Mouse (Mus musculus): ENCODE results near the gene Gpr135.
"Not testable (repeated sequence)": the region's sequence is repeated elsewhere in the genome, so short reads cannot be mapped to it uniquely, and the experiment has no call there.

Gpr135 gene

DNA sequence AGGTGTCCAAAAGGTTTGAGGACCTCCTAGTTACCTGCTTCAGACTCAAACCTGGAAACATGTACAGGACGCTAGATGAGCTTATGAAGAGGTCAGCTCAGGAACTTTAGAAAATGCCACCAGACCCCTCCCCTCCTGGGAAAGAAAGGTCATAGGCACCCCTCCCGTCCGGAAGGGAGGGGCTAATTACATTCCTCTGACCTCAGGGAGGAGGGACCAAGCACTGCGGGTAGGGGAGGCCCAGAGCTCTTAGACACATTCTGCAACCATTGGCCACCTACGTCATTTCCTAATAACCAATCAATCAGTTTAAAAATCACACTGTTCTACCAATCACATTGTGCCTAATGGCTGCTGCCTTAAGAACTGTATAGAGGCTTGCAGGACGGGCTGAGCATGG lies 18.4 kb downstream of the Gpr135 start:
- no peak for DNase-seq (ENCODE audit: low spot score)

DNA sequence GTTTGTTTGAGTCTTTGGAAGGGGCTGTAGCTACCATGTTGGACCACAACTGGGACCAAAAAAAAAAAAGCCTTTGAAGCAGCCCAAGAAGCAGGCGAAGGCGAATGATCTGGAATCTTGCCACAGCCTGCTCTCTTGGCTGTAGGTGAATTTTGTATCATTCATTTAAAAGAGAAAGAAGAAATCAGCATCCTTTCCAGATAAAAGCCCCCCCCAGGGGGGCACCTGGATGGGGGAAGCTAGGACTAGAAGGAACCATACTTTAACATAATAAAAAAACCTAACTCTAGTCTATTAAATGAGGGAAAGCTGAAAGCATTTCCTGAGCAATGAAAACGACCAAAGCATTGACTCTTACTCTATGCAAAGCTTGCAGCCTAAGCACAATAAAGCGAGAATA lies 20.1 kb downstream of the Gpr135 start:
- DNase-seq (ENCODE audit: low spot score), result no peak

DNA sequence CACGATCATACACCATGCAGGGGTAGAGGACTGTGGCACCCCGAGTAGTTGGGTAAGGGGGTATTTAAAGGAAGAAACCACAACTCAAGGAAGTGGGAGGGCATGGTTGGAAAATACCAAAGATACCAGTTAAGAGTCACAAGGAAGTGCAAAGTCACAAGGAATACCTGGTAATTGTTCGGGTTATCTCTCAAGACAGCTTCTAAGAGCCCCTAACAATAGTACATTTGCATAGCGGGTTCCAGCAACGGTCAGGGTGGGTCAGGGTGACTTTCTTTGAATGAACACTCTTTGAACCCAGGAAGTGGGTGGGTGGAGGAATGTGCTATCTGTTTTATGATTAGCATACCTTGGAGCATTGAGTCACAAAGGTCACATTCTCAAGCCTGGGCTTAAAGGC lies 20.8 kb downstream of the Gpr135 start:
- DNase-seq (ENCODE audit: low spot score), result not testable (repeated sequence)

DNA sequence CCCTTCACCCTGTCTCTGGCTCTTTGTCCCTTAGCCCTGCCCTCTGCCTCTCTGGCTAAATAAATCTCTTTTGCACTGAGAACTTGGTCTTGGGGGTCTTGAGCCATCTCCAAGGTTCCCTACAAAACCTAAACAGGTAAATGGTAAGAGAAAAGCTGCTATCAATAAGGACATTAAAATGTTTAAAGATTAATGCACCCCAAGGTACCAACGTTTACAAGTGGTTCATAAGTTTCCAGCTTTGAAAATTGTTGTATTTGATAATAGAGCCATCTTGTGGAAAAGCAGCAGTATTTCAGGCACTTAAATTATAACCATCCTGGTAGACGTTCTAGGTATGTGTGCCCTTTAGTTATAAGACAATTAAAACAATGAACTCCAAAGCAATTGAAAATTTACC lies 23.4 kb downstream of the Gpr135 start:
- no peak for DNase-seq (ENCODE audit: low spot score)

DNA sequence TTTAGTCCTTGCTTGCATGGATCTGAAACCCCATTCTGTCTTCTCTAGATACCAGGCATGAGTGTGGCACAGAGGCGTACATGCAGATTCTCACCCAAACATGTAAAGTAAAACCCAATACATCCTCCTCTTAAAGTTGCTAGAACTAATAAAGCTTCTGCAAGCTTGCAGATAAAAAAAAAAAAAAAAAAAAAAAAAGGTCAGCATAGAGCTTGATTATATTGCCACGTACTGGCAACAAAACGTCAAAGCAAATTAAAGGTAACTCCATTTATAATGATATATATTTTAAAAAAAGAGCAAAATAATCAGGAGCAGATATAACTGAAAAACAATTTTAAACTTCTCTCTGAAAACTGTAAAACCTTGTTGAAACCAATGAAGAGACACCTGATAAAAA lies 29.7 kb downstream of the Gpr135 start:
- no peak for DNase-seq (ENCODE audit: low spot score)

DNA sequence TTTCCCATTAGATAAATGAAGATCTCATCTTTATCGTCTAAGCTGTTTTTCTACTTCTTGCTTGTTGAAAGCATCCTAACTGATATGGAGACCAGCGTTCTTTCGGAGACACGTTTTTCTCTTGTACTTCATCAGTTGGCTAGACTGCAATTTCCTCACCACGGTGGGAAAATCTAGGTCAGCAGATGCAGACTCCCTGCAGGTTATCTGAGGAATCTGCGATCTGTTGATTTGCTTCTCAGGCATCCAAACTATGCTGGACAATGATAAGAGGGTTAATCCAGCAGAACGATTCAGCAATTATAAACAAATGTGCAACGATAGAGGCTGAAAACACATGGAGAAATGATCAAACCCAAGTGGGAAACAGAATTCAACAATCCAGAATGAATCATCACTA lies 31.4 kb downstream of the Gpr135 start:
- DNase-seq (ENCODE audit: low spot score), result no peak

DNA sequence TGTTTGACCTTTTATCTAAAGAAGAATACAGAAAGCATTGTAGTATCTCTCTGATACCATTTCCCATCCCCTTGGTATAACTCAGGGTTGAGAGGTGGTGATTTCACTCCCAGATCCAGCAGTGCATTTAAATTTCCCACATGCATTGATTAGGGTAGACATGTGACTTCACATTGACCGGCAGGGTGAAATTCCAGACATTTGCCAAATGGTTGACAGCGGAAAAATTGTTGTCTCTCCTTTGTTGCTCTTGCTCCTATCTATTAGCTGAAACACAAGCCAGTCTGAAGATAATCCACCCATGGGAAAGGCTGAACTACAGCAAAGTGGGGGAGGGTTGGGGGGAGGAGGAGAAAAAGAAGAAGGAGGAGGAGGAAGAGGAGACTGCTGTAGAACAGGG lies 32.1 kb downstream of the Gpr135 start:
- DNase-seq (ENCODE audit: low spot score), result no peak

DNA sequence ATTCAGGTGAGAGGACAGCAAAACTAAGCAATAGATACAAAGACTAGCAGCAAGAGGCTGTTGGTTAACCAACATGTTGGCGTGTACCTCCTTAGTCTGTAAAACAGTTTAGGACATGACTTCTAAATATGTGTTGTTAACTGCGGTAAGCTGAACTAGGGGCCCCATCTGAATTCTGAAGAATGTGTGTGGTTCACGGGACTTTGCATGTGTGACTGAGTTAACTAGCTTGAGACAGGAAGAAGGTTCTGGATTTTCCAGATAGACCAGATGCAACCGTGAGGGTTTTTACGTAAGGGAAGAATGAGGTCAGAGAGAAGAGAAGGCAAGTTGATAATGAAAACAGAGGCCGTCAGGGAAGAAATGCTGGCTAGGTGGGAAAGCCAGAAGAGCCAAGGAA lies 33.9 kb downstream of the Gpr135 start:
- no peak for DNase-seq (ENCODE audit: low spot score)

DNA sequence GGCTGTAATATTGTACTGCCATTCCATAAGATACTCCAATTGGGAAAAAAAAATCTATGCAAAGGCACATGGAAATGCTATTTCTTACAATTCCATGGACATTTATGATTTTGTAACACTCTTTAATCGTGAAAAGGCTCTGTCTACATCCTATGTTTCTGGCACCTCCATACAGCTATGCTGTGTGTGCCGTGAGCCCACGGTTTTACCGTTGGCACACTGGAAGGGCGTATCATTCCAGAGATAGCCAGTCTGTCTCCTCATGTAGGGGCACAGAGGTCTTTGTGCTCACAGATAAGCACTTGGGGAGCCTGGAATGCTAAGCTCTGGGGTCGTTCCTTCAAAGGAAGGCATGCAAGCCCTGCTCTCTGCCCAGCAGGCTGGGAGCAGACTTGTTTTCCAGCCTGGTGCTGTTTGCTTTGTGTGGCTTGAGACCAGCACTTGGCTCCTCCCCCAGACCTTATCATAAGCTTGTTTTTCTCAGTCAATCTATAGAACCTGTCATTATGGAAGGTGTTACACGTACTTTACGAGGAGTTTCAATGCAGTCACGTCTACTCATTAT lies 34.7 kb downstream of the Gpr135 start:
- DNase-seq (ENCODE audit: low spot score), result no peak

DNA sequence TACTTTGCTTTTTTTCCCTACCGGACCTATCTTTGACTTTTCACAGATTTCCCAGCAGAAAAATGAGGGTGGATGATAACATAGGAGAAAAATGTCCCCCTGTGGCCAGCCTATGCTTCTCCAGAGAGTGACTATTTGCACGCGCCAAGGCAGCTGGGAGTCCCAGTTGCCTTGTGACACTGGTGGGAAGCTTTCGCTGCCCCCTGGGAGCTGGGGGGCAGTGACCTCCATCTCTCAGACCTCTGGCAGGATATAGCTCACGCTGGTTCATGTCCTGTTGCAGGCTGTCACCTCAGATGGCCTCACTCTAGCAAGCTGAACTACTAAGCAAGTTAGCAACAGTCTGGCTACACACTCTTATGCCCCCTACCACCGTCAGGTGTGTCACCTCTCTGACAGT lies 39.1 kb downstream of the Gpr135 start:
- DNase-seq (ENCODE audit: low spot score), result no peak

DNA sequence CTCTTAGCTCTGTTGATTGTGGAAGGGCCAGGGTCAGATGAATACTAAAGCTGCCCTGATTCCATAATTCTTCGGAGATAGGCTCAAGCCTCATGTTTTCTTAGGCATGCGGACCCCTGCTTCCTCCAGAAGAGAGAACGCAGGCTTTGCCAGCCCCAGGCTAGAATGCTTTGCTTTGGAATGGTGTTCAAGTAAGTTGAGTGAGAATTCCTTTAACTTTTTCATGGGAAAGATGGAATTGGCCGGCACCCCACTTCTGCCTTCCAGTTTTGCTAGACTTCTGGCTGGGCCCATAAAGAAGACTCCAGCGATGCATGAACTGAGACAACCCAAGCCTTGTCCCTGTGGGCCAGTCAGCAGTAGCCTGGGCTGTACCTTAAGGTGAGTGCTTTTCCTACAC lies 39.8 kb downstream of the Gpr135 start:
- DNase-seq (ENCODE audit: low spot score), result no peak

DNA sequence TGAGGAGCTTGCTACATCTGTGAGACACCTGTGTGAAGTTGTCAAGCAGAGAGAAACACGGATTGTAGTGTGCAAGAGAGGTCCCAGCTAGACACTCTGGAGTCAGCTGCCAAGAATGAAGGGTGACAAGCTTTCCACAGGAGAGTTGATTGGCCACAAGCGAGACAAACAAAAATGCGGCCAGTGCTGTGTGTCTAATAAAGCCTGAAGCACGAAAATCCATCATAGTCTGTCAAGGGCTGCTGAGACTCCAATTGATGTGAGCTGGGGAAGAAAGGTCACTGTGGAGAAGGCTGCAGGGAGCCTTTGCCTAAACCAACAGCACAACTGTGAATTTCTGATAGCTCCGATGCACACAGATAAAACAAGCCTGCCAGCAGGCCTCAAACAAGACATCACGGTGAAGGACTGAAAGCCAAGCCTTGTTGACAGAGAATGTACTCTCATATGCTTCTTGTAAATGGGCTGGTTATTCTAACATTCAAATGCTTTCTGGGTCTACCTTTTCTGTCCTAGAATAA lies 45.6 kb downstream of the Gpr135 start:
- no peak for DNase-seq (ENCODE audit: low spot score)

DNA sequence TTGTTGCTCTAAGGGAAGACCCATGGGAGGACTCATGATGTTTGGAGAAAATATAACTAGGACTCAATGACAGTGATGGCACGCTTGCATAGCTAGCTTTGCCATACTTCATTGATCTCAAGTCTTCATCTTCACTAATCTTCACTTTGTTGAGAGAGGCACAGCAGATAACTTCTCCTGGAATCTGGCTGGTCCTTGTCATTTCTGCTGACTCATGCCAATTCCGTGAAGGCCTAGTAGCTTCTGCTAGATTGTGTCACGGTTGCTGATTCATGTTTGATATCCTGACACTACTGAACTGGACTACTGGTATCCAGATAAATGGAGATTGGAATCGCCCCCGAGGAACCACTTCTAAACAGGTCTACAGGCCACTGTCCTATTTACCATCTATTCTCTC lies 47.4 kb downstream of the Gpr135 start:
- DNase-seq (ENCODE audit: low spot score), result no peak

DNA sequence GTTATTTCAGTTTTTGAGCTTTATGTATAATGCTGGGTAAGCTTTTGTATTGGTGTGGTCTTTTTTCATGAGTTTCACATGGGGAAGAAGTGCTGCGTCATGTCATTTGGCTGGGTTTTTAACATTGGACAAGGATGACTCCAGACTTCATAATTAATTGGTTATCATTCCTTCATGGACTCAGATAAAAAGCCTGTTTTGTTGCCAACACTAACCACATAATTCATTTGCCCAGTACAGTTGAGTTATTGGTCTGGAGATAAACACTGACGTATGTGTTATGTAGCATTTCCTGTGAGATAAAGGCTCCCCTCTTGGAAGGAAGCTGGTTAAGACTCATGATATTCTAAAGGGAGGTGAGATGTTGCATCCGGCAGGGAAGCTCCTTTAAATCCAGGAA lies 48.1 kb downstream of the Gpr135 start:
- DNase-seq (ENCODE audit: low spot score), result no peak

DNA sequence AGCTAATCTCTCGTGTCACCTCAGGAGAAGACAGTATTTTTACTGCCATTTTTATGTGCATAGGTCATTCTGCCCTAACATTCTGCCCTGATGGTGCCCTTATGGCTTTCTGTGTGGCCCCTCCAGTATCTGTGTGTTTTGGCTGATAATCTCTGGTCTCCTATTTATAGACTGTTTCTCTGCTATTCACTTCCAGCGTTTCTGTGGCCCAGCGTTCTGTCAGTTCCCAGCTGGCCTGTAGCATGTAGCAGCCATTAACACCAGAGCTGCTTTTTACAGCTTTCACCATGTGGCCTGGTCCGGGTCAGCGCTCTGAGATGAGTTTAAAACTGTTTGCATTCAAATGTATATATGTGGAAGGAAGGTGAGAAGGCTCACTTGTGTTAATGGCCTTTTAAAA lies 49.4 kb downstream of the Gpr135 start:
- no peak for DNase-seq (ENCODE audit: low spot score)

DNA sequence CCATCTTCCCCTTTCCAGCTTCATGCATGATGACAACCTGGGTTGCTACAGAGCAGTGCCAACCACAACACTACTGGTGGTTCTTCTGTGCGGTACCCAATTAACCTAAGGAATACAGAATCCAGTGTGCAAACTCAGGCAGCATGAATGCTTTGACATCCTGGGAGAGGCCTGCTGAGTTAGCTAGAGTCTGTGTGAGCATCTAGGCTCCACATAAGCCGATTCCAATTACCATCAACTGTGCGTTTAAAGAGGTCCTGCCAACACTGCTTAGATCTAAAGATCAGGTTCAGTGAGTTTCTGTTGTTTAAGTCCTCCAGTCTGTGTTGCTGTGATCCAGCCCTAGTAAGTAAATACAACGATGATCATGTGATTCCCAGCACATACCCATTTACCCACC lies 50.6 kb downstream of the Gpr135 start:
- no peak for DNase-seq (ENCODE audit: low spot score)

Data from T-cell, adult 2 months (primary cell).